In the genomic region with DNA sequence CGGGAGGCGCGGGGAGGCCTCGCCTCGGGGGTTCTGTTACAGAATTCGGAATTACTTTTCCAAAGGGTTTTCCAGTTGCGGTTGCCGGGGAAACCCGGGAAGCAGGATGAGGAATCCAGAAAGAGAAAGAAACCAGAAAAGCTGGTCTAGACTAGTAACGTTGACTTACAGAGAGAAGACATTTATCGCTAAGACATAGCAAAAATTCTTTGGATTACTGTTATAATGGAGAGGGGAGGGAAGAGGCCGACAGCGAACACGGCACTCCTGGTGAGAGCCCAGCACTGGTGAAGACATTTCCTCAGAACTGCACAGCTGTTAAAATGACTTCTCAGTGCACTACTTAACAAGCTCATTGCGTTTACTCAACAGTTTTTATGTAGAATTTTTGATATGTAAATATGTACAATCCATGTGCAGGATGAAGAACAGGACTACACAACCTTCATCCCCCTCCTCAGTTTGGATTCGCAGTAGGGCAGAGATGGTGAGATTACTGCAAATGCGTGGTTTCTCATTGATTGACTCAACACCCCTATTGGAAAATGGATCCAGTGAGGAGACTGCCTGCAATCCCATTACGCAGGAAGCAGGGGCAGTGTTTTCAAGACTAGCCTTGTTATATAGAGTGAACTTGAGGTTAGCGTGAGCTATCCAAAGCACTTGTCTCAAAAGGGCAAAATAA, we compare ENCODE assay signal across 8 mouse cellular contexts. TPM values are rescaled to one million over a fixed set of nuclear protein-coding genes. Genes with fewer than 3 reads are reported as not detected.
DNase-seq lines count a peak whose midpoint lies in the region; ATAC-seq lines count a peak whose summit lies in the region.

No protein-coding gene starts in this region.

- no peaks in the 10 kb centered on the region for H3K9me3 ChIP-seq in kidney, embryonic 15.5 days (replicated peaks)
- H3K9me3 ChIP-seq in heart, embryonic 16.5 days (replicated peaks; ENCODE audit: control insufficient read depth, low read length), result no peaks in the 10 kb centered on the region

- H3K27me3 ChIP-seq in kidney, embryonic 15.5 days, result no peaks in the 10 kb centered on the region
- H3K27me3 ChIP-seq in heart, embryonic 16.5 days (ENCODE audit: control insufficient read depth, insufficient read depth, low read length), result no peaks in the 10 kb centered on the region

- H3K4me3 ChIP-seq in kidney, embryonic 15.5 days (replicated peaks), result peak overlapping the region; percentile 68
- H3K4me3 ChIP-seq in brown adipose tissue, adult 24 weeks (ENCODE audit: insufficient read depth, low read depth, low read length), result peak overlapping the region; percentile 89
- H3K4me3 ChIP-seq in heart, embryonic 16.5 days (ENCODE audit: low read length), result peak overlapping the region; percentile 76
- H3K4me3 ChIP-seq in macrophage (ENCODE audit: inconsistent target), result peak overlapping the region; percentile 8; the same call in 1 of the 2 replicates

- H3K9ac ChIP-seq in kidney, embryonic 15.5 days, result peak overlapping the region; percentile 67
- peak overlapping the region; percentile 86 for H3K9ac ChIP-seq in heart, embryonic 16.5 days (ENCODE audit: low read length)

- no peaks in the 10 kb centered on the region for H3K79me2 ChIP-seq in macrophage (ENCODE audit: inconsistent target)

- DNase-seq in kidney, postnatal 14 days, result no peak
- DNase-seq in right cerebral cortex, postnatal 36 days (ENCODE audit: low spot score in 2 of 2), result no peak
- no peak for DNase-seq in spleen, postnatal 10 days (ENCODE audit: low spot score in 2 of 2)
- no peak for DNase-seq in ovary, postnatal 36 days (ENCODE audit: low spot score)

- peaks cover 13% of the 10 kb centered on the region for H3K4me1 ChIP-seq in kidney, embryonic 15.5 days
- no peaks in the 10 kb centered on the region for H3K4me1 ChIP-seq in brown adipose tissue, adult 24 weeks (ENCODE audit: control insufficient read depth, insufficient read depth, insufficient read length, low read length)
- peaks cover 3% of the 10 kb centered on the region; the same call in 1 of the 2 replicates for H3K4me1 ChIP-seq in heart, embryonic 16.5 days (ENCODE audit: control insufficient read depth, insufficient read depth, low read length)

- ATAC-seq in kidney, embryonic 15.5 days (replicated peaks; ENCODE audit: low FRiP score), result peak; percentile 47
- ATAC-seq in heart, embryonic 16.5 days (replicated peaks; ENCODE audit: extremely low read depth, insufficient read depth, low FRiP score), result peak; percentile 37; the same call in 1 of the 2 replicates

- peak overlapping the region; percentile 59 for H3K4me2 ChIP-seq in kidney, embryonic 15.5 days
- H3K4me2 ChIP-seq in heart, embryonic 16.5 days (ENCODE audit: low read depth, low read length), result peak overlapping the region; percentile 70

- WGBS in kidney, embryonic 15.5 days, result 5% methylated on average over 19 of the region's 19 CpGs
- WGBS in heart, embryonic 16.5 days, result 5% methylated on average over 19 of the region's 19 CpGs
- 15% methylated on average over 19 of the region's 19 CpGs for WGBS in macrophage (ENCODE audit: missing documents)

- H3K36me3 ChIP-seq in kidney, embryonic 15.5 days, result peaks cover 11% of the 10 kb centered on the region
- H3K36me3 ChIP-seq in heart, embryonic 16.5 days (ENCODE audit: control insufficient read depth, insufficient read depth), result peaks cover 6% of the 10 kb centered on the region
- no peaks in the 10 kb centered on the region for H3K36me3 ChIP-seq in macrophage (ENCODE audit: inconsistent target)

- H3K27ac ChIP-seq in kidney, embryonic 15.5 days, result peak overlapping the region; percentile 89
- H3K27ac ChIP-seq in brown adipose tissue, adult 24 weeks (replicated peaks; ENCODE audit: low read depth, low read length), result peak overlapping the region; percentile 53
- peak overlapping the region; percentile 83 for H3K27ac ChIP-seq in heart, embryonic 16.5 days (ENCODE audit: low read length)
- no peak overlapping the region for H3K27ac ChIP-seq in macrophage

RNA-seq across cellular contexts. Expression of gene Zfp37, which starts 22.0 kb away (rescaled TPM):
- 10.2 and 11.3 TPM in 2 replicates for polyA plus RNA-seq in kidney, embryonic 15.5 days (2015; fragmentation: Nextera tagmentation; extraction: Ambion mirVana)
- 0.92 and 1.2 TPM in 2 replicates for polyA plus RNA-seq in brown adipose tissue, adult 24 weeks (2012; ENCODE audit: insufficient read depth, insufficient read length, missing spikeins)
- polyA plus RNA-seq in heart, embryonic 16.5 days (2015; fragmentation: Nextera tagmentation; extraction: Ambion mirVana), result 4.9 and 5.7 TPM in 2 replicates
- under 1 TPM in 6 of 26 experiments, not detected in 20; 0.22 to 0.85 (median 0.48) TPM for total RNA-seq in macrophage (2018; cell fraction: chromatin; rRNA removed)
- total RNA-seq in macrophage (2018; cell fraction: cytosol; rRNA removed), result under 1 TPM in 11 of 26 experiments, not detected in 15; 0.03 to 0.29 (median 0.06) TPM
- under 1 TPM in 9 of 26 experiments, not detected in 17; 0.18 to 0.69 (median 0.22) TPM for total RNA-seq in macrophage (2018; cell fraction: nucleus; rRNA removed)
- 0.04 TPM in 1 of 3 replicates, not detected in the others for polyA plus RNA-seq in macrophage (2018)

RNA-seq across cellular contexts. Expression of gene Slc31a2, which starts 53.5 kb away (rescaled TPM):
- 23.9 and 26.5 TPM in 2 replicates for polyA plus RNA-seq in kidney, embryonic 15.5 days (2015; fragmentation: Nextera tagmentation; extraction: Ambion mirVana)
- 7.9 and 11.2 TPM in 2 replicates for polyA plus RNA-seq in brown adipose tissue, adult 24 weeks (2012; ENCODE audit: insufficient read depth, insufficient read length, missing spikeins)
- polyA plus RNA-seq in heart, embryonic 16.5 days (2015; fragmentation: Nextera tagmentation; extraction: Ambion mirVana), result 23.8 and 24.8 TPM in 2 replicates
- 100 to 1,000 TPM in 20 of 26 experiments, 10 to 100 TPM in 6; 30.8 to 346 (median 186) TPM for total RNA-seq in macrophage (2018; cell fraction: chromatin; rRNA removed)
- total RNA-seq in macrophage (2018; cell fraction: cytosol; rRNA removed), result 100 to 1,000 TPM in 16 of 26 experiments, 10 to 100 TPM in 10; 40.5 to 406 (median 208) TPM
- total RNA-seq in macrophage (2018; cell fraction: nucleus; rRNA removed), result 100 to 1,000 TPM in 24 of 26 experiments, 10 to 100 TPM in 2; 78.8 to 617 (median 339) TPM
- 40.1 to 89.6 TPM (median 57.2 TPM) in 3 replicates for polyA plus RNA-seq in macrophage (2018)

RNA-seq across cellular contexts. Expression of gene Mup21, which starts 58.2 kb away (rescaled TPM):
- not detected in 2 replicates for polyA plus RNA-seq in kidney, embryonic 15.5 days (2015; fragmentation: Nextera tagmentation; extraction: Ambion mirVana)
- polyA plus RNA-seq in brown adipose tissue, adult 24 weeks (2012; ENCODE audit: insufficient read depth, insufficient read length, missing spikeins), result not detected in 2 replicates
- not detected in 2 replicates for polyA plus RNA-seq in heart, embryonic 16.5 days (2015; fragmentation: Nextera tagmentation; extraction: Ambion mirVana)
- not detected for total RNA-seq in macrophage (2018; cell fraction: chromatin; rRNA removed)
- total RNA-seq in macrophage (2018; cell fraction: cytosol; rRNA removed), result not detected
- not detected for total RNA-seq in macrophage (2018; cell fraction: nucleus; rRNA removed)
- polyA plus RNA-seq in macrophage (2018), result not detected in 3 replicates

Comparison
In these comparisons a context has a peak if more than half of its experiments do, and no peak if none do; other contexts are left out.
1. H3K4me3 ChIP-seq: peak in every context shown above with its lines; median percentile 89 in brown adipose tissue, adult 24 weeks; 76 in heart, embryonic 16.5 days; 68 in kidney, embryonic 15.5 days; 8 in macrophage.